Mouse (Mus musculus) ES-Bruce4 (cell line): ENCODE measurements around the gene Cbfb.

Source experiments
- CTCF ChIP-seq: IDR thresholded peaks from one replicate; pipeline ENCODE4 v1.8.1; 2011; ENCODE audit warnings: low read depth, low read length
- POLR2A ChIP-seq: IDR thresholded peaks from one replicate; pipeline ENCODE4 v1.8.1; 2011; ENCODE audit warnings: low read length; ENCODE audit not compliant: insufficient read depth

DNA sequence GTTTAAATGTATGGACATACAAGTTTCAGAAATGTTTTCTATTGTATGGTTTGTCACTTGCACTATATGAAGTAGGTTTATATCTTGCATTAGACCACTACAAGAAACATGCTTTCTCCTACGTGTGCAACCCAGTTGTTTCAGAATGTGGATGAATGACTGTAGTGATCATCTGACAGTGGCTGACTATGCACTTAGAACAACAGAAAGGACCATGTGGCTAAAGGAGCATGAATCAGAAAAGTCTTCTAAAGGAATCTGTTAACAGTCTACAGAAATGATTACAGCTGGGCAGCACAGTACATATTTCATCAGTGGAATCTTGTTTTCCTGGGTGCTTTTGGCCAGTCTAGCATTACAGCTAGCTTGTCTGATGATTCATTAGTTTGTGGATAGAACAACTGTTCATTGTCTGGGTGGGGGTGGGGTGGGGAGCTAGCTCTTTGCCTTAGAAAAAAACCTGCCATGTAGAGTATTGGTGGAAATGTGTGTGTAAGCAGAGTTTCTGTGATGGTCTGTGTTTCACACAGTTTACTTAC lies 16.1 kb downstream of the Cbfb start:
- TF ChIP-seq CTCF (no peak), POLR2A (no peak)
